Mouse (Mus musculus) lung, embryonic 16.5 days (tissue): ENCODE measurements at regions not wholly inside any gene's neighbourhood (a gene's known extent, or its start where the extent isn't known, plus 50 kb on each side); places are given as distances from the start of the nearest gene placed in this dataset.

Experiments used
- ATAC-seq: fragments of 200-750 bp; cut with Nextera tagmentation; 2 replicates; pipeline ENCODE4 v1.8.0; 2017; ENCODE audit warnings: low read depth, mild to moderate bottlenecking, moderate library complexity
- H3K27ac ChIP-seq: fragments of 300-500 bp; sonication (generic); 2 replicates; pipeline ENCODE4 v1.5.1; 2014; ENCODE audit warnings: mild to moderate bottlenecking, control low read depth, low read length
- H3K27me3 ChIP-seq: fragments of 300-500 bp; sonication (generic); 2 replicates; pipeline ENCODE4 v1.6.1; 2014; ENCODE audit warnings: low read depth, low read length, mixed read lengths; ENCODE audit not compliant: control insufficient read depth, insufficient read depth
- H3K36me3 ChIP-seq: fragments of 300-500 bp; sonication (generic); 2 replicates; pipeline ENCODE4 v1.6.1; 2014; ENCODE audit warnings: low read length; ENCODE audit not compliant: control insufficient read depth, insufficient read depth
- H3K4me1 ChIP-seq: fragments of 300-500 bp; sonication (generic); replicated peaks from 2 replicates; pipeline ENCODE4 v1.6.1; 2014; ENCODE audit warnings: low read length, mixed read lengths; ENCODE audit not compliant: control insufficient read depth, insufficient read depth
- H3K4me2 ChIP-seq: fragments of 300-500 bp; sonication (generic); 2 replicates; pipeline ENCODE4 v1.6.1; 2014; ENCODE audit warnings: low read depth, low read length, control low read depth
- H3K4me3 ChIP-seq: fragments of 300-500 bp; sonication (generic); 2 replicates; pipeline ENCODE4 v1.5.1; 2014; ENCODE audit warnings: mild to moderate bottlenecking, low read length, control low read depth
- H3K9ac ChIP-seq: fragments of 300-500 bp; sonication (generic); 2 replicates; pipeline ENCODE4 v1.6.1; 2014; ENCODE audit warnings: low read length, control low read depth
- H3K9me3 ChIP-seq: fragments of 300-500 bp; sonication (generic); 2 replicates; pipeline ENCODE4 v1.6.1; 2016; ENCODE audit warnings: low read length; ENCODE audit not compliant: control insufficient read depth
- WGBS: fragments of 180-500 bp; shearing (Covaris S2); extraction: QIAGEN DNeasy Blood & Tissue Kit; methylation state at CpG from one replicate; pipeline ENCODE4 v1.1.7; 2014; 5-methylcytosine and 5-hydroxymethylcytosine counted together

- Histone ChIP-seq H3K4me3 (no peak overlapping the region), H3K27ac (no peak overlapping the region), H3K36me3 (no peaks in the 10 kb centered on the region), H3K4me1 (no peaks in the 10 kb centered on the region), H3K27me3 (no peaks in the 10 kb centered on the region), H3K4me2 (peak overlapping the region; percentile 35; the same call in 1 of the 2 replicates), H3K9me3 (no peaks in the 10 kb centered on the region), H3K9ac (no peak overlapping the region)
- 15% methylated on average over 7 of the region's 8 CpGs for WGBS
- ATAC-seq = 0 out of 2 replicates have a peak, but pooled peaks have one; percentile 10
Observed at GRCm38 (mm10) chr4:127435076-127435475, 77.1 kb upstream of the Gjb5 start.

- H3K9me3 ChIP-seq = no peaks in the 10 kb centered on the region
- no peaks in the 10 kb centered on the region for H3K27me3 ChIP-seq
- H3K4me3 ChIP-seq = no peak overlapping the region
- no peak overlapping the region for H3K9ac ChIP-seq
- no peak overlapping the region for H3K27ac ChIP-seq
- WGBS = 5% methylated on average over 1 of the region's 1 CpGs
- no peaks in the 10 kb centered on the region for H3K4me1 ChIP-seq
- H3K4me2 ChIP-seq = no peak overlapping the region
- H3K36me3 ChIP-seq = no peaks in the 10 kb centered on the region
- ATAC-seq = no peak
Observed at GRCm38 (mm10) chr4:127430237-127430636, 72.3 kb upstream of the Gjb5 start.

- no peak overlapping the region for H3K4me3 ChIP-seq
- H3K9ac ChIP-seq = no peak overlapping the region
- no peaks in the 10 kb centered on the region for H3K9me3 ChIP-seq
- H3K27ac ChIP-seq = no peak overlapping the region
- 47% methylated on average over 1 of the region's 1 CpGs for WGBS
- no peak for ATAC-seq
- H3K4me1 ChIP-seq = no peaks in the 10 kb centered on the region
- no peaks in the 10 kb centered on the region for H3K36me3 ChIP-seq
- H3K4me2 ChIP-seq = no peak overlapping the region
- no peaks in the 10 kb centered on the region for H3K27me3 ChIP-seq
Observed at GRCm38 (mm10) chr4:127429748-127430147, 71.8 kb upstream of the Gjb5 start.

GRCm38 (mm10) chr4:127423855-127424254, 65.9 kb upstream of the Gjb5 start:
- Histone ChIP-seq H3K4me3 (no peak overlapping the region), H3K36me3 (no peaks in the 10 kb centered on the region), H3K4me1 (peaks cover 7% of the 10 kb centered on the region), H3K27me3 (no peaks in the 10 kb centered on the region), H3K9ac (no peak overlapping the region), H3K4me2 (no peak overlapping the region), H3K9me3 (no peaks in the 10 kb centered on the region), H3K27ac (no peak overlapping the region)
- no peak for ATAC-seq
- WGBS = 63% methylated on average over 7 of the region's 7 CpGs

- 85% methylated on average over 6 of the region's 6 CpGs for WGBS
- no peaks in the 10 kb centered on the region for H3K27me3 ChIP-seq
Observed at GRCm38 (mm10) chr4:127421927-127422450, 64.0 kb upstream of the Gjb5 start.

GRCm38 (mm10) chr4:127421129-127421528, 63.1 kb upstream of the Gjb5 start:
- H3K4me2 ChIP-seq = no peak overlapping the region
- no peaks in the 10 kb centered on the region for H3K27me3 ChIP-seq
- peaks cover 23% of the 10 kb centered on the region for H3K4me1 ChIP-seq
- H3K9ac ChIP-seq = no peak overlapping the region
- H3K36me3 ChIP-seq = no peaks in the 10 kb centered on the region
- 64% methylated on average over 5 of the region's 5 CpGs for WGBS
- no peak for ATAC-seq
- no peaks in the 10 kb centered on the region for H3K9me3 ChIP-seq
- no peak overlapping the region for H3K27ac ChIP-seq
- no peak overlapping the region for H3K4me3 ChIP-seq

More at GRCm38 (mm10) chr4:127421927-127422450, 64.0 kb upstream of the Gjb5 start:
- Histone ChIP-seq H3K9me3 (no peaks in the 10 kb centered on the region), H3K27ac (no peak overlapping the region), H3K36me3 (no peaks in the 10 kb centered on the region), H3K9ac (no peak overlapping the region), H3K4me2 (no peak overlapping the region), H3K4me3 (no peak overlapping the region), H3K4me1 (peaks cover 16% of the 10 kb centered on the region)
- ATAC-seq = no peak

- Histone ChIP-seq H3K27me3 (no peaks in the 10 kb centered on the region), H3K27ac (peak overlapping the region; percentile 39), H3K4me1 (peaks cover 28% of the 10 kb centered on the region), H3K4me2 (0 out of 2 replicates have a peak overlapping the region, but pooled peaks have one; percentile 5), H3K9me3 (no peaks in the 10 kb centered on the region), H3K36me3 (no peaks in the 10 kb centered on the region), H3K4me3 (no peak overlapping the region), H3K9ac (no peak overlapping the region)
- no peak for ATAC-seq
- WGBS = 17% methylated on average over 8 of the region's 8 CpGs
Observed at GRCm38 (mm10) chr4:127419786-127420120, 61.8 kb upstream of the Gjb5 start.

- peak; percentile 68 for ATAC-seq
- H3K4me1 ChIP-seq = peaks cover 28% of the 10 kb centered on the region
- no peaks in the 10 kb centered on the region for H3K27me3 ChIP-seq
- H3K9ac ChIP-seq = no peak overlapping the region
- H3K36me3 ChIP-seq = no peaks in the 10 kb centered on the region
- no peaks in the 10 kb centered on the region for H3K9me3 ChIP-seq
- H3K27ac ChIP-seq = peak overlapping the region; percentile 39
- H3K4me2 ChIP-seq = peak overlapping the region; percentile 5; the same call in 1 of the 2 replicates
- H3K4me3 ChIP-seq = no peak overlapping the region
- 7% methylated on average over 22 of the region's 22 CpGs for WGBS
Observed at GRCm38 (mm10) chr4:127419062-127419785, 61.2 kb upstream of the Gjb5 start.

GRCm38 (mm10) chr4:127416906-127417305, 58.9 kb upstream of the Gjb5 start:
- peak; percentile 82 for ATAC-seq
- 25% methylated on average over 7 of the region's 7 CpGs for WGBS
- H3K36me3 ChIP-seq = no peaks in the 10 kb centered on the region
- H3K9ac ChIP-seq = peak overlapping the region; percentile 44; the same call in 1 of the 2 replicates
- H3K9me3 ChIP-seq = no peaks in the 10 kb centered on the region
- H3K4me2 ChIP-seq = peak overlapping the region; percentile 51
- H3K27ac ChIP-seq = peak overlapping the region; percentile 83
- H3K4me3 ChIP-seq = peak overlapping the region; percentile 26
- H3K4me1 ChIP-seq = peaks cover 28% of the 10 kb centered on the region
- no peaks in the 10 kb centered on the region for H3K27me3 ChIP-seq
